Mouse (Mus musculus) large intestine, adult 2 months (tissue): ENCODE results near the gene Ddi2. TPM values are rescaled to one million over a fixed set of nuclear protein-coding genes. Genes with fewer than 3 reads are reported as not detected.

ENCODE experiments used
- DNase-seq: peaks from one replicate; pipeline ENCODE4 v3.0.0-alpha.2; 2012; ENCODE audit warnings: low read depth, low spot score
- WGBS: fragments of 180-500 bp; shearing (Covaris S2); methylation state at CpG from one replicate; pipeline ENCODE4 v1.1.7; 2018; 5-methylcytosine and 5-hydroxymethylcytosine counted together
- polyA plus RNA-seq: library from polyadenylated mRNA; depleted of rRNA; stranded (reverse); fragments of >200 nt; gene quantifications from 2 replicates; pipeline ENCODE4 v1.2.3, GENCODE M21; 2012

Ddi2 gene
- polyA plus RNA-seq, 1 experiment = 12.1 TPM

DNA sequence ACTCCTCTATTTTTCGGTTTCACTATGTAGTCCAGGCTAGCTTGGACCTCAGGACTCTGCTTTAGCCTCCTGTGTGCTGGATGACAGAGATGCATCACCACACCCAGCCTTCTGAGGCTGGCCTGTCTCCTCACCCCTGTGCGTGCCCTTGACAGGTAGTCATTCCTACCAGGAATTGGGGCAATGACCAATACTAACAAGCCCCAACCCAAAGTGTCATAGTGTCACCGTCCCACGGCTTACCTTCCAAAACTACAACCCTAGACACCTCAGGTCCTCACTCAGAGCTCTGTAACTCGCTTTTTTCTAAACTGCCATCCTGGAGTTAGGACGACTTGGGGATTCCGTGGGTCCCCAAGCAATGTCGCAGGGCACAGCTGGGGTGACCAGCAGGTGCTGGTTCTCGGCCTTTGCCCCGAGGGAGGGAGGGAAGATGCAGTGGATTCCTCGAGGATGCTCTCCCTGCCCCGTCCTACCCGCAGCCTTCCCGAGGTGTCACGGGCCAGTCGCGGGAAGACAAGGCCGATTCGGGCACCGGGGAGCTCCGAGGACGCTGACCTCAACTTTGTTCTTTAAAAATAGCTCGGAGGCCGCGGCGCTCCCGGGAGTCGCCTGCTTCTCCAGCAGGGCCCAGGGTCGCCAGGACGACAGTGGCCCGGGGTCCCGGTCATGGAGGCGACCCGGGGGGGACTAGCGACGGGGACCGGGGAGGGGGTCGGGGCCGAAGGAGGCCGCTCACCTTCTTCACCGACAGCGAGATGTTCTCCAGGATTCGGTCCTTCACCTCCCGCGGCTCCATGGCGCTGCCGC lies 59.9 kb downstream of the Ddi2 start:
- 2% methylated on average over 45 of the region's 47 CpGs for WGBS
- no peak for DNase-seq

DNA sequence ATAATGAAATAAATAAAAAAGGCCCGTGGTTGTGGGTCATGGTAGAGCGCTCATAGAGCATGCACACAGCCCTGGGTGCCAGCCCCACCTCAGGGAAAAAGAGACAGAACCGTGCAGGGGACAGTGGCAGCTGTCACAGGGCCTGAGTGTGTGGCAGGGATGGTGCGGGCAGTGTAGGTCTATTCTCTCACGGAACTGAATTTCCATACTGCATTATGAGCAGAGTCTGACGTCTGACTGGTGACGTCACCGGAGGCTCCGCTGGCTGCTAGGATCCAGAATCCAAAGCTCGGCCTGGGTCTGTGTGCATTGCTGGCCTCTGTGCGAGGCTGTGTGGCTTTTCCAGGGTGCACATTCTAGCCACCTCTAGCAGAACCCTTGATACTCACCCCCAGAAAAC lies 62.3 kb downstream of the Ddi2 start:
- DNase-seq = no peak
- 92% methylated on average over 11 of the region's 11 CpGs for WGBS

DNA sequence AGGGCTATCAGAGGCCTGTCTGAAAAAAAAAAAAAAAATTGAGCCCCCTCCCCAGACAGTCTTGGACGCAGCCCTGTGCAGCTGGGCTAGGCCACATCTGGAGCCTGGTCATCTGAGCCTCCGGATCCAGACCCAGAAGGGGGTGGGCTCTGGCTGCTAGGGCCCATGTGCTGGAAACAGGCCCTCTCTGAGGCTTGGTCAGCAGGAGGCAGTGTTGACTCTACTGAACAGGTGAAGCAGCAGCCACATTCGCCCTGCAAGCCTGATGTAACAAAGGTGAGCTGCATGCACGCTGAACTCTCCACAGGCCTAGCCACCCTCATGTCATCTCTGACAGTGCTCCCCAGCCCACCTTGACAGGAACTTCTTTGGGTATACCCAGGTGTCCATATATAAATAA lies 63.5 kb downstream of the Ddi2 start:
- 90% methylated on average over 4 of the region's 4 CpGs for WGBS

DNA sequence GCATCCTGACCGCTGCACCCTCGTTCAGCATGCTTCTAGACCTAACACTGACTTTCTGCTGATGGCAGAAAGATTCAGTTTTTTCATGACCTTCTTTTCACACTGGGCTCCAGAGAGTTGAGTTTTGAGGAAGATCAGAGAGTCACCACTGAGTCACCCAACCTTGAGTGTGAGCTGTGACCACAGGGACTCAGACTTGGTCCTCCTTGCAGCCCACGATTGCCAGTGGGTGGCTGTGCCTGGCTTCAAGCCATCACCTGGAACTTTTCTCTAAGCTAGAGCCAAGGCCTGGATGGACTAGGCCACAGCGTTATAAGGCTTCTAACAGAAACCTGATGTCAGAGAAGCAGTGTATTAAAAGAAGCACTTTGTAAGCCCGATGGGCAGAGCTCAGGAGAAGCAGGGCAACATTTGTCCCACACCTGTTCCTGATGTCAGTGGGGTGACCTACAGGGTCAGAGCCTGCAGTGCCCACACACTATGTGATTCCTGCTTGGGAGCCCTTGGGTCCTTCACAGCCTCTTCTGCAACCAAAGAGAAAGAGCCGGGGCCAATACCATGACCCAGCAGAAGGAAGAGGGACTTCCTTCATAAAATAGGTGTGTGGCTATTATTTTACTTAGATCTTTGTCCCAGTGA lies 64.3 kb downstream of the Ddi2 start:
- no peak for DNase-seq
- 82% methylated on average over 6 of the region's 6 CpGs for WGBS

More for the DNA sequence above, 63.5 kb downstream of the Ddi2 start:
- DNase-seq = no peak

DNA sequence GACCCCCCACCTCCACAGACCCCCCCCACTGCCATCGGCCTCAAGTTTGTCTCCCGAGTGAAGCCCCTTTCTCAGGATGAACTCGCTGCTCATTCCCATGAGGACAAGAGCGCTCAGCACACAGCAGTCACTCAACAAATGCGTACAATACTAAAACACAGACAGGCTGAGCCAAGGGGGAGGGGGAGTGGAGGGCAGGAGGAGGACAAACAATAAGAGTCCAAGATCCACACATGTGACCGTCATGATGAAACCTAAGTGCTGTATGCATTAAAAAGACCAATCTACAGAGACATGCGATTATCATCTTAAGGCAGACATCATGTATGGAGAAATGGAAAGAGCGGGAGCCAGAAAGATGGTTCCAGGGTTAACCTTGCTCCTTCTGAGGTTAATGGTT lies 66.3 kb downstream of the Ddi2 start:
- WGBS = 83% methylated on average over 8 of the region's 8 CpGs
- DNase-seq = no peak

DNA sequence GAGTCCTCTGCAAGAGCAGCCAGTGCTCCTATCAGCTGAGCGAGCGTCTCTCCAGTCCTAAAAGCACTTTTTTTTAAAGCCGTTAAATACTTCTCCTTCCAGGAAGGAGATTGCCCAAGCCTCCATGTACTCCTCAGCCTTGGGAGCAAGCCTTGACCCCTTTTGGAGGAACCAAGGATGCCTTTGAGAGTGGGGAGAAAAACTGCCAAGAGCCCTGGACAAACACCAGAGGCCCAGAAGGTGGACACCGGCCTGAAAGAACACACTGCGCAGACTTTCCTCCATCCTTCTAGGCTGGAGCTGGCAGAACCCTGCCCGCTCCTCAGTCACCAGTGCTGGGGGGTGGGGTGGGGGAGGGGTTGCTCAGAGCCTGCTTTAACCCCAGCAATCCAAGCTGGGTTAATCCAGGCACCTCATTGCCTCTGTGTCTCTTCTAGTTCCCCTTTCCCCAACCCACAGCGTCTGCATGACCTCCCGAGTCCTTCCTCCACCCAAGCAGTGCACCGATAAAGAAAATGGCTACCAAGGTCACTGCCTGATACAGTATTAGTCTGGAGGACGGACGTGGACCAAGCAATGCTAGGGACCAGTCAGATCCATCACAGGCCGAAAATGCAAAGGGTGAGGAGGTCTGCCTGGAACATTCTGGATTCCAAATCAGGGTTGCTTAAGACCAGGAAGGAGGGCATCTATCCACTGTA lies 67.2 kb downstream of the Ddi2 start:
- no peak for DNase-seq
- 81% methylated on average over 12 of the region's 12 CpGs for WGBS

DNA sequence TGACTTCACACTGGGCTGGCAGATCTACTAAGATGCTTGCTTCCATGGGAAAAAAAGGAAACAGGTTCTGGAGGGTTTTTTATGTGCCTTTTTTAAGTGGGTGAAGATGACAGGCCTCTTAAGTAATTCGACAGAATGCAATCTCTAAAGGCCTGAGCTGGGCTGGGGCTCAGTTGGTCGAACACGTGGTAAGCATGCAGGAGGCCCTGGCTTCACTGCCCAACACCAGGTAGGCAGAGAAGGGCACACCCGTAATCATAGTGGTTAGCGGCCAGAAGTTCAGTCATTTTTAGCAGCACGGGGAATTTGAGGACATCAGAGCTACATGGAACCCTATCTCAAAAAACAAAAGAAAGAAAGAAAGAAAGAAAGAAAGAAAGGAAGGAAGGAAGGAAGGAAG lies 68.7 kb downstream of the Ddi2 start:
- no peak for DNase-seq
- WGBS = 84% methylated on average over 6 of the region's 6 CpGs

DNA sequence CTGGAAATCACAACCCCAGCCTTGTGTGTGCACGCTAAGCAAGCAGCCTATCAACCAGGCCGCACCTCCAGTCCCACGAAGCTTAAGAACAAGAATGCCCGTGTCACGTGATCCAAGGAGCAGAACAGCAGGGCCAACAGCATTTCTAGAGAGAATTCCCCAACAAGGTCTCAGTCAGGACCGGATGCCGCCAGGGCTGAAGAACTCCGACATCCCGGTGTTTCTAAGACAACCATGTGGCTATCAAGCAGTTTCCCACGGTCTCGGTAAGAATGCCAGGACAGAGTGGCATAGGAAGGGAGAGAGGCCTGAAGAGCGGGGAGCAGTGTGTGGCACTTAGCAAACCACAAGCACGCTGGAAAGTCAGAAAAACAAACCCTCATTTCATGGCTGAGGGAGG lies 69.4 kb downstream of the Ddi2 start:
- no peak for DNase-seq
- 94% methylated on average over 13 of the region's 13 CpGs for WGBS

DNA sequence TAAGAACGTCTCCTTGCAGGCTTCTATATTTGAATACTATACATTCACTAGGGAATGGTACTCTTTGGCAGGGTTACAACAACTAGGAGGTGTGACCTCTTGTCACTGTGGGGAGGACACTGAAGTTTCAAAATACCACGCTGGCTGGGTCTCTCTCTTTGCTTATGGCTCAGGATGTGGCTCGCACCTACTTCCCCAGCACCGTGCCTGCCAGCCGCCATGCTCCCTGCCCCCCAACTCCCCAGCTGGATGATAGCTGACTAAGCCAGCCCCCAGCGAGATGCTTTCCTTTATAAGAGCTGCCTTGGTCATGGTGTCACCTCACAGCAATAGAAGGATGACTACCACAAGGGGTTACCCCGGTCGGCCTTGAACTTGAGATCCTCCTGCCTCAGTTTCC lies 70.2 kb downstream of the Ddi2 start:
- DNase-seq = no peak
- WGBS = 83% methylated on average over 8 of the region's 8 CpGs

DNA sequence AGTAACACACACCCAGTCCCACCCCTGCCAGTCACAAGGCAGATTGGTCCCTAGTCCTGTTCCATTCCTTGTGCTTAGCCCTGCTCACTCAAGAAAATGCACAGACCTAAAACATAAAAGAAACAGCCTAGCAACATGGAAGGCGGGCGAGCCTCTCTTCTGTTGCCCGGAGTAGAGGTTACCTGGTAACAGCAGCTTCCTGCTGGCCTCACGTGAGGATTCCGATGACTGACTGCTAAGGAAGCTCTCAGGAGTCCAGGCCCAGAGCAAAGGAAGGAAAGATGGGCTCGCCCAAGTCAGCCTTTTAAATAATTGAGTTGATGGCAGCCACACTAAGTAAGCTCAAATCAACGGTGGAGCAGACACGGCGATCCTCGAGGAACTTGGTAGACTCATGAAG lies 71.3 kb downstream of the Ddi2 start:
- WGBS = 86% methylated on average over 10 of the region's 10 CpGs
- no peak for DNase-seq

DNA sequence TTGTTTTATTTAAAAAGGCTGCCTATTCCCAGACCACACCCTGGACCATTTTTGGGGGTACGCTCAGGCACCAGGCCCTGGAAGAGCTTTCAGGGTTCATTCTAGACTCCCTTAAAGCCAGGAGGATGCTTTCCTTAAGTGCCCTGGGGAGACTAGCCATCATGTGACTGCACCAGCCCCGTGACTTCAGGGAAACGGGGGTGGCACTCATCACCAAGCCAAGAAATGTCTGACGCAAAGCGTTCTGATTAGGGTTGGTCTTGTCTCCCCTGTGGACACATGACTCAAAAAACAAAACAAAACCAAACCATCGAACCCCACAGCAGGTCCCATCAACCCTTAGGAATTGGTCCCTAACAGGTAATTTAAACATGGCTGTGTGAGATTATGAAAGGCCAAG lies 71.9 kb downstream of the Ddi2 start:
- WGBS = 85% methylated on average over 6 of the region's 6 CpGs
- DNase-seq = no peak

DNA sequence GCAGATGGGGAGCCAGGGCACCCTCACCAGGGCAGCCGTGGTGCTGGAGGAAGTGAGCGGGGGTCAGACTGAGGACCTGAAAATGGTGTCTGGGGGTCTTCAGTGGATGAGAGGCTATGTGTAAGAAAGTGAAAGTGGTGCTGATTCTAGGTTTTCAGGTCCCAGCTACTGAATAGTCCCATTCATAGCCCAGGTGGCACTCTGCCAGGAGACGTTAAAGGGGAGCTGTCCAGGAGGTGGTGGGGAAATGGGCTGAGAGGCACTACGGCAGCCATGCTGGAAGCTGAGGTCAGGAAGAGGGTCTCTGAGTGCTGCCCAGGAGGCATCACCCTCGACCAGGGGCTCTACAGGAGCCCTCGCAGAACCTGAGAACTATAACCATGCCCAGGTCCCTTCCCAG lies 74.0 kb downstream of the Ddi2 start:
- WGBS = 59% methylated on average over 6 of the region's 6 CpGs
- no peak for DNase-seq

DNA sequence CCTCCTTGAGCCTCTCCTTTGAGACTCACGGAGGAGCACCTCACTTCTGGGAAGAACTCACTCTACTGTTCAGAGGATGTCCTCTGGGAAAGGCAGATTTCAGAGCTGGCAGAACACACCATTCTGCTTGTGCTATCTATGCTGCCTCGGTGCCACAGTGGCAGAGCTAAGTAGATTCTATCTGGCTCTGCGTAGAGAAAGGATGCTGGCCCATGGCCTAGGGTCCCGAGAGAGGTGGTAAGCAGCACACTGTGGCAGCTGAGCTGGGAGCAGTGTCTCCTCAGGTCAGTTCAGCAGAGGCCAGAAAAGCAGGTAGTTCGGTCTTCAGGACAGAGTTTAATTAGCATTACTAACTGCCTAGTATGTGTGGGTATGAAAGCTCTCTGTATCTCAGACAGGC lies 75.0 kb downstream of the Ddi2 start:
- WGBS = 96% methylated on average over 5 of the region's 5 CpGs
- DNase-seq = no peak

DNA sequence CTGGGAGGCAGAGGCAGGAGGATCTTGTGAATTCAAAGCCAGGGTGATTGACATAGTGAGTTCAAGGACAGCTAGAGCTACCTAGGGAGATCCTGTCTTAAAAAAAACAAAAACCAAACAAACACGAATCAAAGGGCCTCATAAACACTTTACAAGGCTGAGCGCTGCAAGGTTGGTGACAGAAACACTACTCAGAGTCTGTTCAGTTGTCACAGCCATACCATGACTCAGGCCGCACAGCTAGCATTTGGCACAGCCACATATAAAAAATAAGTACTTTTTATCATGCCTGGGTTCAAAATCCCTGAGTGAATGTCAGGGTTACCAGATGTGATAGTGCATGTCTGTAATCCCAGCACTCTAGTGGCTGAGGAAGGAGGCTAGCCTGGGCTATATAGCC lies 76.0 kb downstream of the Ddi2 start:
- 65% methylated on average over 3 of the region's 3 CpGs for WGBS
- DNase-seq = no peak

DNA sequence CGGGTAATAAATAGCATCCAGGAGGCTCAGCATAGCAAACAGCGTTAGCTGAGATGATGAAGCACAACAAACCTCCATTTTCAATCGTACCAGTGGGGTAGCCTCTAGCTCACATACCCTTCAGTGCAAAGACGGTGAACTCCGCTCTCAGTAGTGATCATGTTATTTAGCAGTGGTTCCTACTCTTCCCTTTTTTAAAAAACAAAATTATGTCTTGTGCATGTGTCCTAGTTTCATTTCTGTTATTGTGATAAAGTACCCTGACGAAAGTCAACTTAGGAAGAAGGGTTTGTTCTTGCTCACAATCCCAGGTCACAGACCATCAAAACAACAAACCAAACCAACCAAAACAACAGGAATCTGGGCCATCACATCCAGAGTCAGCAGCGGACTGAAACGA lies 77.2 kb downstream of the Ddi2 start:
- no peak for DNase-seq
- 93% methylated on average over 8 of the region's 8 CpGs for WGBS

DNA sequence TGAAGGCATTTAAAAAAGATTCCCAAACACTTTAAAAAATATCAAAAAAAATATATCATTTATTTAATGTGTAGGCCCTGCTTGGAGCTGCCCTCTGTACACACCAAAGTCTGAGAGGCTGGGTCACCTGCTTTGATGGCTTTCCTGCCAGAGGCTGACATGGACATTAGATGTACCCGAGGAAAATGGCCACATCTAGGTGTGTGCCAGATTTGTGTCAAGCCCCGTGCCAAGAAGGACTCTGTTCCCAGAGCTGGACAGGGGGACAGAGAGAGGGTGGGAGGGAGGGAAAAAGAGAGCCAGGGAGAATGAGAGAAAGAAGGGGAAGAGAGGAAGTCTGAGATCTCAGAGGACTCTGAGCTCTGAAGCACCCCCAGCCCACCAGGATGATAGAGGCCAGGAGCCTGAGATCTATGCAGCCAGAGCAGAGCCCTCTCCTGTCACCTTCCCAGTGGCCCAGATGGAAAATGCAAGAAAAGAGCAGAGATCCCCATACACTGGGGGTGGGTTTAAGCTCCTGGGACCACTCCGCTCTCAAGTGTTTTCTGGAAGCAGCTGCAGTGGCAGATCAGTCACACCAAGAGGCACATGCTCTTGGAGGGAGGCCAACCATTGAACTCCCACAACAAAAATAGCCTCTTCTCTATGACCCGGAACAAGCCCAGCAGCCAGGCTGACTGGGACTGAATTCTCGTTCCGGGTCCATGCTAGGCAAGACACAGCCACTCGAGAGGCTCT lies 79.9 kb downstream of the Ddi2 start:
- whole genome bisulfite sequencing = 38% methylated on average over 7 of the region's 7 CpGs
- DNase-seq = no peak

DNA sequence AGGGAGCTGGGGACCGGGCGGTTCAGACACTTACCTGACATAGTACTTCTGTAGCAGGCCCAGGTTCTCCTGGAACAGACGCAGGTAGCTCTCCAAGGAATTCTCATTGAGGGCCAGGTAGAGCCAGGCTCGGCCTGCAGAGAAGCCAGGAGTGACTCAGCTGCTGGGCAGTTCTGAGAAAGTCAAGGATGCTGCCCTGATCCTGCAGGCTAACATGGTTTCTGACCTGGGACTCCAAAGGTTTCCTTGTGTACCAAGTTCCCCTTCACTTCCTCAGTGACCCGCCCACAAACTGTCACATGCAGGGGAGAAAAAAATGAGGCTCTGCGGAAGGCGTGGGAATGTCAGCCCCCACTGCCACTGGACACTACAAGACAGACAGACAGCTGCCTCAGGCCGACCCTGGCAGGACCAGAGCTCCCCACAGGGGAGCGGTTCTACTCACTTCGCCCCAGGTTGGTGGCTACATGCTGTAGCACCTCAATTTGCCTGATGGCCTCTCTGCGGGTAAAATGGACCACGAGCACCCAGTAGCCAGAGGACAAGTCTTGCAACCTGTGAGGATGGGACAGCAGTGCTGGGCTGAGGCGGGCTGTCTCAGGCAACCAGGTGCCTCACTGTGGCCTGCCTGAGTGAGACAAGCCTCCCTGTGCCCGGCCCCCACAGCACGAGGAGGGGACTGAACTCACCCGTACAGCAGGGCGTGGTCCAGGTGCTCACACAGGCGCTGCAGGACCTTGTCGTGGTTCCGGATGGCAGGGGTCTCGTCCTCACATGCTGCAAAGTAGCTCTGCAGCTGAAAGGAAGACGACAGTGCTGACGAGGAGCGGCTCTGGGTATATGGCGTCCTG lies 81.0 kb downstream of the Ddi2 start:
- 82% methylated on average over 25 of the region's 25 CpGs for WGBS
- DNase-seq = no peak

DNA sequence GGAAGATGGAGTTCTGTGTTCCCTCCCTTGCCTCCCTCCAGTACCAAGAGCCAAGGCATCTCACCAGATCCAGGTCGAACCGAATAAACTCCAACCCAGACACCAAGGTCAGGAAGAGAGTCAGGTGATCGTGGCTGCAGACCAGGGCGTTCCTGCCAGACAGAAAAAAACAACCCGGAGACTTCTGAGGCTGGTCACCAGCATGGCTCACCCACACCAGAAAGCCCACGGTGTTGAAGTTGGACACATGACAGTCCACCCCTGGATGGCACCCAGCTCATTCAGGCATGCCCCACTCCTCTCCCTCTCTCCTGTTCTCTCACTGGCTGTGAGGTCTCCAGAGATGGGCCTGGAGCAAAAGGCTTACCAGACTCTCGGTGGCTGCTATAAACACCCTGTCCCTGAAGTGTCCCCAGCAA lies 81.9 kb downstream of the Ddi2 start:
- no peak for DNase-seq
- 84% methylated on average over 7 of the region's 7 CpGs for WGBS

DNA sequence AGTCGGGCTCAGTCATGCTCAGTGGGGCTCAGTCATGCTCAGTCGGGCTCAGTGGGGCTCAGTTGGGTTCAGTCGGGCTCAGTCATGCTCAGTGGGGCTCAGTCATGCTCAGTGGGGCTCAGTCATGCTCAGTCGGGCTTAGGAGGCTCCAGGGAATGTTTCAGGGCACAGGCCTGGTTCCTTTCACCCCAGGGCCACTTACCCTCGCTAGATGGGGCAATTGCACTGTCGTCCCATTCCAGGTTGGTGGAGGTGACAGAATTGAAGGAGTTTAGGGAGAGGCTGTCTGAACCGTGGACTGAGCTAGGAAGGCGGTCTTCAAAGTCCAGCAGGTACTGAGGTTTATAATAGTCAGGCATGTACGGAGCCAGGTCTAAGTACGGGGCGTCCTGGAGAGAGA lies 83.7 kb downstream of the Ddi2 start:
- WGBS = 75% methylated on average over 11 of the region's 11 CpGs
- no peak for DNase-seq
